Mouse (Mus musculus) thymus, adult 18-20 months (tissue): Measurements from ENCODE around the gene Dtx4.
"Not testable (repeated sequence)": the region's sequence is repeated elsewhere in the genome, so short reads cannot be mapped to it uniquely, and the experiment has no call there.

Experiments used
- DNase-seq, 2 experiments: peaks; one replicate each; pipeline ENCODE4 v3.0.0; 2022; ENCODE audit warnings: mixed read lengths in 2 of 2

The Dtx4 gene

GRCm38 (mm10) chr19:12501370-12502347, at the start of gene Dtx4:
Gene Dtx4 (minus strand): TSS chr19:12501454.
- peak; percentile 75 to 83 for DNase-seq

- DNase-seq, result no peak
Observed at GRCm38 (mm10) chr19:12550005-12550942, 49.0 kb upstream of the Dtx4 start.

GRCm38 (mm10) chr19:12549166-12549565, 47.9 kb upstream of the Dtx4 start:
- DNase-seq, result no peak

GRCm38 (mm10) chr19:12545440-12545839, 44.2 kb upstream of the Dtx4 start, which contains the start of gene Fam111a:
Gene Fam111a (plus strand): TSS chr19:12545740.
- DNase-seq, result not testable (repeated sequence)

GRCm38 (mm10) chr19:12541644-12542043, 40.4 kb upstream of the Dtx4 start:
- peak; percentile 21 to 70 for DNase-seq

- DNase-seq, result no peak
Observed at GRCm38 (mm10) chr19:12540727-12541126, 39.5 kb upstream of the Dtx4 start.

- no peak for DNase-seq
Observed at GRCm38 (mm10) chr19:12539975-12540374, 38.7 kb upstream of the Dtx4 start.

GRCm38 (mm10) chr19:12537168-12537567, 35.9 kb upstream of the Dtx4 start:
- no peak for DNase-seq

- no peak for DNase-seq
Observed at GRCm38 (mm10) chr19:12523377-12523776, 22.1 kb upstream of the Dtx4 start.

- DNase-seq, result no peak
Observed at GRCm38 (mm10) chr19:12518541-12518890, 17.3 kb upstream of the Dtx4 start.

- peak; percentile 13 to 36 for DNase-seq
Observed at GRCm38 (mm10) chr19:12517671-12518540, 16.7 kb upstream of the Dtx4 start.

GRCm38 (mm10) chr19:12514621-12515020, 13.4 kb upstream of the Dtx4 start:
- no peak for DNase-seq

GRCm38 (mm10) chr19:12502756-12503155, 1.5 kb upstream of the Dtx4 start:
- DNase-seq, result no peak

GRCm38 (mm10) chr19:12500881-12501311, 358 bp downstream of the Dtx4 start:
- peak in 1 of 2 experiments; percentile 22 for DNase-seq

GRCm38 (mm10) chr19:12500124-12500523, 1.1 kb downstream of the Dtx4 start:
- DNase-seq, result no peak

GRCm38 (mm10) chr19:12499485-12499884, 1.8 kb downstream of the Dtx4 start:
- DNase-seq, result no peak

- no peak for DNase-seq
Observed at GRCm38 (mm10) chr19:12498941-12499340, 2.3 kb downstream of the Dtx4 start.

GRCm38 (mm10) chr19:12498321-12498720, 2.9 kb downstream of the Dtx4 start:
- no peak for DNase-seq

- no peak for DNase-seq
Observed at GRCm38 (mm10) chr19:12497909-12498308, 3.3 kb downstream of the Dtx4 start.

- DNase-seq, result no peak
Observed at GRCm38 (mm10) chr19:12496241-12496640, 5.0 kb downstream of the Dtx4 start.

GRCm38 (mm10) chr19:12494972-12495535, 6.2 kb downstream of the Dtx4 start:
- no peak for DNase-seq

GRCm38 (mm10) chr19:12494187-12494458, 7.1 kb downstream of the Dtx4 start:
- DNase-seq, result no peak
